Mouse (Mus musculus) regulatory T cell (primary cell): ENCODE measurements around the gene Nr4a3.

ENCODE experiments used
- in situ Hi-C: fragments of 300-600 bp; cut with MboI, MseI; formaldehyde crosslinking; loops from one replicate; pipeline ENCODE4 v1.15.1; 2025; ENCODE audit warnings: high pct_unique_total_duplicates

Nr4a3 gene

DNA sequence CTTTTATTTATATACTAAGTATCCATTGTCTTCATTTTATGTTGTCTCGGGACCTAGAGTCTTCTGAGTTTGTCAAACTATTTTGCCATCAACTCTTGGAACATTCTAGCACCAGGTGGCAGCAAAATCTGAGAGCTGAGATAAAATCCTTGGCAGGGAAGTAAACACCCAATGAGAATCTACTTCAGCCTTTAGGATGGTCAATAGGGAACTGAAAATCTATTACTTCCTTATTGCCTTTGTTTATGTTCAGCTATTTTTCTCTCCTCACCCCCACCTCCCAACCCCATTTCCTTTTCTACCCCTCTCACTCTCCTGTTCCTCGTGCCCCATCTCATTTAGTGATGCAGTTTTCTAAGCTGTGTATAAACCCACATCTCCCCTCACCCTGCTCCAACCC lies 63.6 kb downstream of the Nr4a3 start:
- in situ Hi-C loops: no loop called here

DNA sequence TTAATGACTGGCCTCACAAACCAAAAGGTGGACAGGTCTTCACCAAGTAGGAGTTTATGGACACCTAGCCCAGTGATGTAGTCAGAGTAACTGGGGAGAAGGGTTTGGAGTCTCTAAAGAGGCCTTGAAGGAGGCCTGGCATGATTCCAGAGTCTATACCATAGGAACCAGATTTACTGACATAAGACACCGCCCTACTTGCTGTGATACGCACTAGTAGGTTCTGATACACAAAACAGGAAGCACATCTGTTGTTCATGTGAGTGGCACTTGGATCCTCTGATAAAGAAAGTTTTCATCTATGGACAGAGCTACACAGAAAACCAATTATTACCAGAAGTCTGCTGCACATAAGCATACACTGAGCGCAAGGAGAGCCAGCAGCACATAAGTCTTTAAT lies 65.4 kb downstream of the Nr4a3 start:
- in situ Hi-C loops: no loop called here

DNA sequence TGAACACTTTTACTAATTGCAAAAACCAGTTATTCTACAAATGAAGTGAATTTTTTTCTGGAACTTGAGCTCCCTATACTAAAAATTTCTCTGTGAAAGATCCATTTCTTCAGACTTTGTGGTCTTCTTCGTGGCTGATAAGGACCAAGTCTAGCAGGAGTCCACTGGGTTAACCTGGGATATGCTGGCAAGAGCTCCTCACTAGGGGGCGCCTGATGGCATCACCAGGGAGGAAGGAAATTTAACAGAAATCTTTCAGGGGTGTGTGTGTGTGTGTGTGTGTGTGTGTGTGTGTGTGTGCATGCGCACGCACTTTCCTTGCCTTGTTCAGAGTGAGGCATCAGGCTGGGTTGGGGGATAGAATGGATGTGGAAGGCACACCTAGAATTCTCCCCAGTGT lies 71.2 kb downstream of the Nr4a3 start:
- in situ Hi-C loops: no loop called here

DNA sequence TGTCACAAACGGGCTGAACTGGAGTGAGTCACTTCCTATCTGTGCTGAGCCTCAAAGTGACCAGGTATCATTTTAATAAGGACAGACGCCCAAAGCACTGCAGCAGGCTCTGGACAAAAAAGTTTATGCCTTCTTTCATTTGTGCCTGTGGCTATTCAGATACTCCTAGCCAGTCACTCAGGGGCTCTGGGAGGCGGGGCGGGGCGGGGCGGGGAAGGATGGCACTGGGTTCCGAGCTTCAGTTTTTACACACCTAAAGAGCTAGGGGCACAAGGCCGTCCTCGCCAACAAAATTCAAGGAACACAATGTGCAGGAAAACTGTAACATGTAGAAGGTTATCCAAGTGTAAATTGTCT lies 79.4 kb downstream of the Nr4a3 start:
- in situ Hi-C loops: no loop called here

DNA sequence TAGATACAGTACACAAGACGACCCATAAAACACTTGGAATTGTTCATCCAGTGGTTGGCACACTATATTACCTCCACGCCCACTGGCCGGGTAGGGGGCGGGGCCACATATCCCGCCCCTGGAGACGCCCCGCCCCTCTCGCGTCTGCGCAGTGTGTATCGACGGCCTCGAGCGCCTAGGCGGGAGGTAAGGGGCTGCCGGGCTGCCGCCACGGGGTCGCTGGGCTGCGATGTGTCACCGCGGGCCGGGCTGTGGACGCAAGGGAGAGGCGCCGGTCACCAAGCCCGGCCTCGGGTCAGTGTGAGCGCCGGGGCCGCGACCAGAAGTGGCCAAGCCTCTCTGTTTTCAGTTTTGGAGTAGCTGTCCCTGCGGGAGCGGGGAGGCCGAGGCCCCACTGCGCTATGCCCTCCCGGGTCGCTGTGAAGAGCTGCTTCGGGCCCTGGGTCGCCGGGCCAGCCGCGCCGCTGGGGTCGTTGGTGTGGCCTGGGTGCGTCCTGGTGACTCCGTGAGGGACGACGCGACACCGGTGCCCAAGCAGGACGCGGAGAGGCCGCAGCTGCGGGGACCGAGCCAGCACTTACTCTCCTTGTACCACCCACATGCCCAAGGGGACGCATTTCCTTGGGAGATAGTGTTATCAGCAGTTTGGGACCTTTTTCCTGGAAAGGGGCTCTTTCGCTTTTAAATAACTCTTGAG lies 80.0 kb downstream of the Nr4a3 start, which contains the start of gene Stx17:
Stx17 (plus strand) TSS at position 143 of the 697 bp plus-strand sequence.
- in situ Hi-C loops: no loop called here

DNA sequence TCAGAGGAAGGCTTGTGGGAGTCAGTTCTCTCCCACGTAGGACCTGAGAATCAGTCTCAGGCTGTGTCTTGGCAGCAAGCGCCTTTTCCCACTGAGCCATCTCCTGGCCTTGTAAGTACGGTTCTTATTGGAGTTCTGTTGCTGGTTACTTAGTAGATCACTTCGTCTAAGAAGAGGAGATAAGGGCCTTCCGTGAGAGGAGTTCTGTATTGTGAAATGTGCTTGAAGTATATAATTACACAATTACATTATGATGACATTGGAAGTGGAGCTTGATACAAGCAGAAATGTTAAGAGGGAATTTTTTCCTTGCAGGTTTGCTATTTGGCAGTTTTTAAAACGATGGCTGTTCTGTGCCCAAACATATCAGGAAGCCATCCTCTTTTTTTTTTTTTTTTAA lies 85.4 kb downstream of the Nr4a3 start:
- in situ Hi-C loops: no loop called here

DNA sequence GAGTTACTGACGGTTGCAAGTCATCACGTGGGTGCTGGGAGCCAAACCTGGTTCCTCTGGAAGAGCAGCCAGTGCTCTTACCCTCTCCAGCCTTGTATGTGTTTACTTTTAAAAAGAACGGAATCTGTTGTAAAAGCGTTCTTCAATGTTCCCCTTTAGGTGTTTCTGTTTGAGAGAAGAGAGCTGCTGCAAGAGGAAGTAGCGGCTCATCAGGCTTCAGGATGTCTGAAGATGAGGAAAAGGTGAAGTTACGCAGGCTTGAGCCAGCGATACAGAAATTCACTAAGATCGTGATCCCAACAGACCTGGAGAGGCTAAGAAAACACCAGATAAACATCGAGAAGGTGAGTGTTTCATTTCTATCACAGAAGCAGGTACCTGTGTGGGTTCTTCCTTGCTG lies 86.7 kb downstream of the Nr4a3 start:
- in situ Hi-C loops: no loop called here

DNA sequence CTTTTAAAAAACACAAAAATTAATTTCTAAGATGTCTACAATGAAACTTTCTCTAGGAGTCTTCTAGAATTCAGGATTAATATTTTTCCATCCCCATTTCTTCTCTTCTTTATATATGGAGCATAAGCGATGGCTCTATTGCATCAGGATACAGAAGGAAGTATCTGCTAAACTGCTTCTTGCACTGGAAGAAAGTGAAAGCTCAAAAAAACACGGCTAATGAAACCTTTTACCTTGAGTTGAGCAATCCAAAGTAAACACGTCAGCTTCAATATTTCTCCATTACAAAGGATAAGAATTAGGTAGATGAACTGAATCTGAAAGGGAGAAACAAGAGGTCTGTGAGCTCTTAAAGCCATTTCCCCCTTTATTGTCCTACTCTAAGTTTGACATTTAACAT lies 87.8 kb downstream of the Nr4a3 start:
- in situ Hi-C loops: no loop called here
